Mouse (Mus musculus): Measurements from ENCODE around the gene Rogdi. TPM values are rescaled to one million over a fixed set of nuclear protein-coding genes. Genes with fewer than 3 reads are reported as not detected.
A peak's percentile ranks its signal among the peaks of the same experiment; 100 is the strongest.

Rogdi gene
- polyA plus RNA-seq, 1 experiment from 2014 or later: 65.1 TPM

DNA sequence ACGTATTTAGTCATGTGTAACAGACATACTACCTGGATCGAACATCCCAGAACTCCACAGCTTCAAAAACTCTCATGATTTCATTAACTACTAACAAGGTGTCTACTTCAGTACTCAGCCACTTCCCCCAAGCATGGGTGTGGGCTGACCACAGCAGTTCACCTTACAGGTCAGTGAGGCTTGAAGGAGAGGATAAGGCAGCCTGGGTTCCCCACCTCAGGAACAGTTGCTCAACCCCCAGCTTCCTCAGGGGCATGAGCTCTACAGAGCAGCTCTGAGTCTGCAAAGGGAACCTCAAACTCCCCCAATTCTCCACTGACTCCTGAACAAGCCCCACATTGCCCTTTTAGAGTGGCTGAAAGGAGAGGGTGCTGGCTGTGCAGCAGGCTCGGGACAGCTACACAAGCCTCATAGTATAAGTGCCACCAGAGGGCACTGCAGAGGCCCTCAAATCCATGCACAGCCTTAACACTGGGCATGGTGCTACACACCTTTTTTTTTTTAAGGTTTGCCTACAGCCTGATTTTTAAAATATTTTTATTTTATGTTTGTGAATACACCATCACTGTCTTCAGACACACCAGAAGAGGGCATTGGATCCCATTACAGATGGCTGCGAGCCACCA is 33.5 kb downstream of the Rogdi start:
- ATAC-seq (ENCODE audit: insufficient number of reproducible peaks, insufficient read depth, low FRiP score, low TSS enrichment): no peak
- no peak overlapping the region for H3K4me2 ChIP-seq (replicated peaks)
- no peak overlapping the region for H3K4me3 ChIP-seq
- no peaks in the 10 kb centered on the region for H3K27me3 ChIP-seq
- H3K27ac ChIP-seq: no peak overlapping the region
- WGBS: 73% methylated on average over 4 of the region's 4 CpGs
- H3K36me3 ChIP-seq: no peaks in the 10 kb centered on the region
- H3K9ac ChIP-seq: no peak overlapping the region
- no peaks in the 10 kb centered on the region for H3K9me3 ChIP-seq
- no peaks in the 10 kb centered on the region for H3K4me1 ChIP-seq

DNA sequence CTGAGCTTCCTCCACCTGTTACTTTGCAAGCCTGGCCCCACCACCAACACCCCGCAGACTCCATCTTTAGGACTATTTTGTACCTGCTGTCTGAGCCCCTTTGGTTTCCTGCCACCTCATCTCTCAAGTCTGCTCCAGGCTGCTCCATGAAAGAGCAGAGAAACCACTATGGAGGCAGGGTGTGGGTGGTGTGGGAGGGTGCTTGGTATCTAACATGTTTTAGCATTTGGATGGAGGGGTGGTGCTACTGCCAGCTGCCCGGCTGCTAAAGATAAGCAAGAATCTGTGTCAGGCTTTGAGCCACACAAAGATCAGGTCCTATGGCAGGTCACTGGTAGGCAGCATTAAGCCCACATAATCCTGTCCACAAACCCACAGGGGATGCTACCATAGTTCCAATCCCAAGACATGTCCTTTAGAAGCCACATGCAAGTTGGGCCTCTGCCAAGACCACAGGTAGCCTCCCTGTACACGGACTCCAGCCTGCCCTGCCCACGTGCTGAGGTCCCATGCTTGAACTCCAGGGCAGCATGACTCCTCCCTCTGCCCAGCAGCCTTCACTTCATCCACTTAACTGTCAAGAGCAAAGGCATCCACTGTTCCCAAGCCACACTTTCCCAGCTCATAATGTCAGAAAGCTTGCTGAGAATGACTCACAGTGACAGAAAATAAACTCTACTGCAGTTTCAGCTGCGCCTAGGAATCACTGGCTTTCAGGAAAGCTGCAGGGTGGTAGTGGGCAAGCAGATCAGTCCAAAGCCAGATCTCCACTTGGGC is 34.9 kb downstream of the Rogdi start:
- Histone ChIP-seq H3K4me1 (no peaks in the 10 kb centered on the region), H3K4me3 (no peak overlapping the region), H3K36me3 (no peaks in the 10 kb centered on the region), H3K4me2 (replicated peaks) (no peak overlapping the region), H3K9ac (no peak overlapping the region), H3K9me3 (no peaks in the 10 kb centered on the region), H3K27ac (no peak overlapping the region), H3K27me3 (no peaks in the 10 kb centered on the region)
- ATAC-seq (ENCODE audit: insufficient number of reproducible peaks, insufficient read depth, low FRiP score, low TSS enrichment): no peak
- WGBS: 64% methylated on average over 5 of the region's 5 CpGs

DNA sequence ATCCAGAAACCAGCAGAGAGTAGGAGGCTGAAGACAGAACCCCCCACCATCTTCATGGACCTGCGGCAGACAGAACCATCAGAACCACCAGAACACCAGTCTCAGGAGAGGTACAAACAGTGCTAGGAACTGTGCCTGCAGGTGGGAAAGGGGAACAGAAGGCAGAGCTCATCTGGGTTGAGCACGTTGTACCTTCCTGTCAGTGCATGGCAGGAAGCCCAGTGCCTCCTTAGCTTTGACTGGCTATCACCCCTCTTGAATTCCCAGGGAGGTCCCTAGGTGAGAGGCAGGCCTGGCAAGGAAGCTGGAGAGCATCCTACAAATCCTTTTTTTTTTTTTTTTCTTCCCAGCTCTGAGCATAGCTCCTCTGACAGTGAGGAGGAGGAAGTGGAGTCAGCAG is 37.2 kb downstream of the Rogdi start:
- Histone ChIP-seq H3K27ac (no peak overlapping the region), H3K4me2 (replicated peaks) (no peak overlapping the region), H3K9me3 (no peaks in the 10 kb centered on the region), H3K4me1 (no peaks in the 10 kb centered on the region), H3K27me3 (no peaks in the 10 kb centered on the region), H3K9ac (no peak overlapping the region), H3K36me3 (no peaks in the 10 kb centered on the region), H3K4me3 (no peak overlapping the region)
- ATAC-seq (ENCODE audit: insufficient number of reproducible peaks, insufficient read depth, low FRiP score, low TSS enrichment): no peak
- 71% methylated on average over 2 of the region's 2 CpGs for WGBS

DNA sequence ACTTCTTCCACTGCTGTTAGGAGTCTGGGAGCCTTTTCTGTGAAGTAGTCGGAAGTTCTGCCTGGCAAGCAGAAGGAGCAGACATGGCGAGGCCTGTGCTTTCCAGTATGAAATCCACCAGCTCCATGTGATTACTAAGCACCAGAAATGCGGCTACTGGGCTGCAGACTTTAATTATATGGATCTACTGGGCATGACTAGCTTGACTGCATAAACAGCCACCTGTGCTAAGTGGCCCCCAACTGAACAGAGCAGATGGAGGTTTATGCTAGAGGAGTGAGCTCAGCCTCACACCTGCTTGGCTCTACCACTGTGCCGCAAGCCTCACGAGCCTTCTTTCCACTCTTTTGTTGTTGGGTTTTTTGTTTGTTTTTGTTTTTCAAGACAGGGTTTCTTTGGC is 38.8 kb downstream of the Rogdi start:
- H3K27ac ChIP-seq: no peak overlapping the region
- no peak overlapping the region for H3K4me2 ChIP-seq (replicated peaks)
- no peak for ATAC-seq (ENCODE audit: insufficient number of reproducible peaks, insufficient read depth, low FRiP score, low TSS enrichment)
- 88% methylated on average over 5 of the region's 5 CpGs for WGBS
- H3K9me3 ChIP-seq: no peaks in the 10 kb centered on the region
- no peaks in the 10 kb centered on the region for H3K36me3 ChIP-seq
- H3K27me3 ChIP-seq: no peaks in the 10 kb centered on the region
- H3K9ac ChIP-seq: no peak overlapping the region
- H3K4me3 ChIP-seq: no peak overlapping the region
- H3K4me1 ChIP-seq: no peaks in the 10 kb centered on the region

DNA sequence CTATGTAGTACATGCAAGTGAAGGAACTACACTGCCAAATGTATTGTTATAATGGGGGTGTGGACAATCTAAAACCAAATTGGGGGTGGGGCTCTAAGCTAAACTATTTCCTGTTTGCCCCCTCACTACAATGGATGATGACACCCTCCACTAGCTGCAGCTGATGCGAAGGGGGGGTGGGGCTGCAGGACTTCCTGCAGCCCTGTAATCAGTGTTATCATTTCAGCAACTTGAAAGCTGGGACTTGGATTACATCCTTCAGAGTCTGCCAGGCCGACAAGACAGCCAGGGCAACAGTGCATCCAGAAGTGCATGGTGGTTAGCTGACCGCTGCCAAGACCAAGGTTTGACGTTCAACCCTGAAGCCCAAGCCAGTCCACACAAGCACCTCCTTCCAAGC is 41.7 kb downstream of the Rogdi start:
- Histone ChIP-seq H3K4me3 (no peak overlapping the region), H3K9ac (no peak overlapping the region), H3K4me2 (replicated peaks) (no peak overlapping the region), H3K27me3 (no peaks in the 10 kb centered on the region), H3K27ac (no peak overlapping the region), H3K9me3 (no peaks in the 10 kb centered on the region), H3K36me3 (no peaks in the 10 kb centered on the region), H3K4me1 (no peaks in the 10 kb centered on the region)
- no peak for ATAC-seq (ENCODE audit: insufficient number of reproducible peaks, insufficient read depth, low FRiP score, low TSS enrichment)
- WGBS: 75% methylated on average over 4 of the region's 4 CpGs

DNA sequence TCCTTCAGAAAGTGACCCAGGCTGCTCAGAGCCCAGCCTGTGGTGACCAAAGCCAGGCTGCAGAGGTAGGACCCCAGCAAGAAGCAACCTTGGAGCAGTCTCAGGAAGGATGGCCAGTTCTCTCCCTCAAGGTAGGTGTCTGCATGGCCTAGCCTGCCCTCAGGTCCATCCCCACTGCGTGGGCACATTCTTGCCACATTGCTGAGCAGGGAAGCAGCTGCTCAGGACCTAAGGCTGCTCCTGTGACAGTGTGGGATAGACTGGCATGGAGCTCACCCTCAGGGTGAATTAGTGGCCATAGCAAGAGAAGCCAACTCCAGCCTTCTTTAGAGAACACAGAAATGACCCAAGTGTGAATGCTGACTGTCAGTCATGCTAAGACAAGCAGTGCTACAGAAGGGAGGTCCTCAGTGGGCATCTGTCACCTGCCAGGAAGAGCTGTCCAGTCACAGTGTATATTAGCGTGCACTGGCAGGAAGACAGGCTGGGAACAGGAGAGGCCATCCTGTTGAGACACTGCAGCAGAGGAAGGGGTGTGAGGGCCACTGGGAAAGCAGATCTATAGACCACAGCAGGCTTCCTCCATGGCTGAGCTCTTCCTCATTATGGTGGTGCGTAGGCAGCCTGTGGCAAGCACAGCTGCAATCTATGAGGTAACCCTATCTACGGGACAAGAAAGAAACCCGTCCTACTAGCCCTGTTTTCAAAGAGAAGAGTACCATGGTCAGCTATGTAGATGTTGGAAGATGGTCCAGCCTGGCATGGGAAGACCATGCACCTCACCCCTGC is 44.1 kb downstream of the Rogdi start:
- ATAC-seq (ENCODE audit: insufficient number of reproducible peaks, insufficient read depth, low FRiP score, low TSS enrichment): no peak
- H3K9me3 ChIP-seq: no peaks in the 10 kb centered on the region
- H3K27me3 ChIP-seq: no peaks in the 10 kb centered on the region
- WGBS: 78% methylated on average over 5 of the region's 5 CpGs
- no peak overlapping the region for H3K27ac ChIP-seq
- H3K36me3 ChIP-seq: no peaks in the 10 kb centered on the region
- H3K4me1 ChIP-seq: peaks cover 4% of the 10 kb centered on the region; the same call in 1 of the 2 replicates
- H3K9ac ChIP-seq: no peak overlapping the region
- H3K4me2 ChIP-seq (replicated peaks): no peak overlapping the region
- no peak overlapping the region for H3K4me3 ChIP-seq

DNA sequence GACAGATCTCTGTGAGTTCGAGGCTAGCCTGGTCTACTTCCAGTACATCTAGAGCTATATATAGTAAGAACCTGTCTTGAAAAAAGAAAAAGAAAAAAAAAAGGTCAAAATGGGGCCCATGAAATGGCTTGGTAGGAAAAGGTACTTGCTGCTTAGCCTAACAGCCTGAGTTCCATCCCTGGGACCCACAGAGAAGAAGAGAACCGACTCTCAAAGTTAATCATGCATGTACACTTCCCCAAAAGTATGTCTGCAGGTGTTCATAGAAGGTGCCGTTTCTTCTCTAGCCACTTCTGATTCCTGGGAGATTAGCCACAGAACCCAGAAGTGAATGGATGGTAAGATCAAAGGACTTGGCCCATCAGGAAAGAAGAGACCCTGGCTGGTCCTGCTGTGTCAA is 44.9 kb downstream of the Rogdi start:
- H3K27me3 ChIP-seq: no peaks in the 10 kb centered on the region
- peaks cover 5% of the 10 kb centered on the region for H3K4me1 ChIP-seq
- WGBS: 68% methylated on average over 3 of the region's 3 CpGs
- no peak overlapping the region for H3K27ac ChIP-seq
- H3K36me3 ChIP-seq: no peaks in the 10 kb centered on the region
- no peak overlapping the region for H3K4me2 ChIP-seq (replicated peaks)
- no peak overlapping the region for H3K4me3 ChIP-seq
- ATAC-seq (ENCODE audit: insufficient number of reproducible peaks, insufficient read depth, low FRiP score, low TSS enrichment): no peak
- H3K9me3 ChIP-seq: no peaks in the 10 kb centered on the region
- H3K9ac ChIP-seq: no peak overlapping the region

DNA sequence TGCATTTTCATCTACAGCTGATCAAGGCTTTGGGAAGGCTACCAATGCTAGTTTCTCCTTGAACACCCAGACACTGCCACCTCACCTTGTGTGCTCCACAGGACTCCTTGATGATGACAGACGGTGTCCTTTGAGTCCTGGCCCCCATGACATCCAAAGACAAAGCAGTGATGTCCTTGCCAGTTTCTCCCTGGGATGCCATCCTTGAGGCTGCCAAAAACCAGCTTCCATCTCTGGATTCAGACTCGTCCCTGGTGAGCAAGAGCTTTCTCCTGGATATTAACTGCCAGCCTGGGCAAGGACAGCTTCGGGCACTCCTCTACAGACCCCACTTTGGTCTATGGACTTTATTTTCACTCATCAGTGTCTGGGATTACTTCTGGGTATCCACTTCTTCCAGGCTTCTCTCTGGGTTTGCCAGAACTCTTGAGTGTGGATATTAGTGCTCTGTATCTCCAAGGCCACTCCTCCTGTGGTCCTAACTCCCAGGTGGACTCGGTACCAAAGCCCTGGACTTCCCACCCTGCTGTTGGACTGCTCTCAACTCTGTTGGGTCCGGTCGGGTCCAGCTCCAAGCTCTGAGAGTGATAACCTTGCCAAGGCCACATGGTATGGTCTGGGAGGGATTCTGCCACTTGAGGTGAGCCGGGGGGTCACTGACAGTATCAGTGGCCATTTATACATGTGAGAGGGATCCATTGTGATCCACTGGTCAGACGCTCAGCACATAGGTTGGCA is 47.8 kb downstream of the Rogdi start:
- Histone ChIP-seq H3K4me1 (peaks cover 17% of the 10 kb centered on the region), H3K36me3 (no peaks in the 10 kb centered on the region), H3K4me3 (no peak overlapping the region), H3K9me3 (no peaks in the 10 kb centered on the region), H3K27ac (no peak overlapping the region), H3K4me2 (replicated peaks) (peak overlapping the region; percentile 77), H3K27me3 (no peaks in the 10 kb centered on the region), H3K9ac (no peak overlapping the region)
- WGBS: 89% methylated on average over 8 of the region's 8 CpGs
- no peak for ATAC-seq (ENCODE audit: insufficient number of reproducible peaks, insufficient read depth, low FRiP score, low TSS enrichment)

DNA sequence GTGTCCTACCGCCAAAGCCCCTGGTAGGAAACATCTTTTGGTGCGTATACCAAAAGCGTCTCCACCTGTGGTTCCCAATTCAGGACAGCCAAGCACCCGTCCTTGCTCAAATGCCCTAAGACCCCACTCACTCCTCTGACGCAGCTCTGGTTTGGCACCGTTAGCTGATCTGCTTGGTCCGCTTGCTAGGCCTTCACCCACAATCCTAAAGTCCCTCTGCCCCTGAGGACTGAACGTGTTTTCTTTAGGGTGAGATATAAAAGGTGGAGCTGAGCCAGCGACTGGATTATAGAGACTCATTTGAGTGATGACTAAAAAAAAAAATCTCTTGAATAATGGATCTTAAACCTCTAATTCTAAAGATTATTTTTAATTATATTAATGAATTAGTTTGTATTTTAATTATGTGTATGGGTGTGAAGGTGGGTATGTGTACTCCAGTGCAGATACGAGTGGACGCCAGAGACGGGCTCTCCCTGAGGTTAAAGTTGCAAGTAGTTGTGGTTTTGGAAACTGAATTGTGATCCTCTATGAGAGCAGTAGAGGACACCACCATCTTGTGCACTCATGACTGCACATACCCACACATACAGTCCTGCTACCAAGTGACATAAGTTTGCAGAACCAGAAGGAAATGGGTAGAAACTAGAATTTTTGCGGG is 48.5 kb downstream of the Rogdi start:
- no peak for ATAC-seq (ENCODE audit: insufficient number of reproducible peaks, insufficient read depth, low FRiP score, low TSS enrichment)
- H3K27ac ChIP-seq: peak overlapping the region; percentile 65
- H3K4me3 ChIP-seq: peak overlapping the region; percentile 95
- peak overlapping the region; percentile 77 for H3K4me2 ChIP-seq (replicated peaks)
- WGBS: 25% methylated on average over 13 of the region's 13 CpGs
- H3K9ac ChIP-seq: peak overlapping the region; percentile 92
- peaks cover 17% of the 10 kb centered on the region for H3K4me1 ChIP-seq
- H3K27me3 ChIP-seq: no peaks in the 10 kb centered on the region
- peaks cover 3% of the 10 kb centered on the region; the same call in 1 of the 2 replicates for H3K36me3 ChIP-seq
- no peaks in the 10 kb centered on the region for H3K9me3 ChIP-seq

DNA sequence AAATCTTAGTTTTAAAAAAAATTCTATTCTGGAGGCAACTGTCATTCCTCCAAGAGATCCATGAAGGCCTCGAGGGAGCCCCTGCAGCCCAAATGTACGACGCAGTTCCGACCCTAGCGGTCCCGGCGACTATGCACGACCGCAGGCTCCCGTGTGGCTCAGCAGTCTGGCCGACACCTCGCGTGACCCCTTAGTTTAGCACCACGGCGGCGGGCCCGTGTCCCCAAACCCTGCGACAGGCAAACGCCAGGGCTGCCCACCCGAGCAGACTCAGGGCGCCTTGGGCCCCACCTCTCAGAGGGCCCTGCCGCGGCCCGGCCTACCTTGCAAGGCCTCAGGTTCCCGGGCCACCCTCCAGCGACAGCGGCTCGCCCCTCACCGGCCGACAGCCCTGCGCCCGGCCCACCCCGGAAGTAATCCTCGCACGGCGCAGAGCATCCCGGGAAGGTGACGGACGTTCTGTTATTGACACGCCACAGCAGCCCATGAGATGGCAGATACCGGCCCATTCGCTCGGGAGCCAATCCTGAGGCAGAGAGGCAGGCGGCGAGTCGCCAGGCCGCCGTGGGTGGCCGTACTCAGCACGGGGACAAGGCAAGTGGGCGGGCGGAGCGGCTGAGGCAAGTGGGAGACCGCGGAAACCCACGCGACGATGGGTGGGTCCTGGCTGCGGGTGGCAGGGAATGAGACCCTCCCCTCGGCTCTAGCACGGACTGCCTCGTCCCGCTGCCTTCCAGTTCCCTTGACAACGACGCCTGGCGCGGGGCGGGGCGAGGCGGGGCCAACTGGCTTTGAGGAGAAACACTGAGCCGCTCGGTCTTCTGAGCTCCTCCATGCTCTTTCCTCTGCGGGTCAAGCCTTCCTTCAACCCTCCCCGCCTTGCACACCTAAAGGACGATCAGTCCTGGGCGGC is 49.3 kb downstream of the Rogdi start, which contains the start of gene Anks3:
Gene Anks3 (minus strand): TSS at position 409 of the 913 bp plus-strand sequence.
- under 1% methylated on average over 76 of the region's 76 CpGs for WGBS
- Histone ChIP-seq H3K4me3 (peak within 1 kb of the TSS; percentile 95), H3K4me2 (replicated peaks) (peak within 1 kb of the TSS; percentile 77), H3K36me3 (peaks cover 9% of the 10 kb centered on the region), H3K27ac (peak within 1 kb of the TSS; percentile 77), H3K9ac (peak within 1 kb of the TSS; percentile 92), H3K9me3 (no peaks in the 10 kb centered on the region), H3K4me1 (peaks cover 17% of the 10 kb centered on the region), H3K27me3 (no peaks in the 10 kb centered on the region)
- ATAC-seq (ENCODE audit: insufficient number of reproducible peaks, insufficient read depth, low FRiP score, low TSS enrichment): peak; percentile 99
